Mouse (Mus musculus): ENCODE measurements at regions not wholly inside any gene's neighbourhood (a gene's known extent, or its start where the extent isn't known, plus 50 kb on each side); places are given as distances from the start of the nearest gene placed in this dataset.

DNA sequence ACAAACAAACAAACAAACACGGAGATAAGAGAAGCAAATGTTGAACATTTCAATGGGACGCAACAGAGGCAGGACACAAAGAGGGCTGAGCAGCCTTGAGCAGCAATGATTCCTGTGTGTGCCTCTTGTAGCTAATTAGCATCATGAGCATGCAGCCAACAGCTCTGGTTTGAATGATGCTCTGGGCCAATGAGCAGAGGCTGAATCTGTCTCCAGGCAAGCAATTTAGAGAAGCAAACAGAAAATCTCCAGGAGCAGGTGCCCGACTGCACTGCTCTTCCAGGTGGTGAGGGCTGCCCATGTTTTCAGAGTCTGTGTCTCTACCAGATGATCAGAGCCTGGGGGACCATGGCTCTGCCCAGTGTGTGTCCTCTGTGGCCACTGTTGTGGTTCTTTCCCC lies 532.2 kb upstream of the Tnp1 start:
- TF ChIP-seq CTCF (IDR thresholded peaks at IDR 0.05; ENCODE audit: borderline replicate concordance, insufficient read depth, low read depth, low read length) (no peak), POLR2A (IDR thresholded peaks at IDR 0.05; ENCODE audit: borderline replicate concordance, insufficient read depth, low read length) (no peak)

Measured in cerebellum, adult 2 months (tissue).